Mouse (Mus musculus): Measurements from ENCODE around the gene Arid4a. TPM values are rescaled to one million over a fixed set of nuclear protein-coding genes. Genes with fewer than 3 reads are reported as not detected.

Gene Arid4a
- polyA plus RNA-seq, 1 experiment, result 10.2 TPM

GRCm38 (mm10) chr12:71049596-71050265, 33.9 kb downstream of the Arid4a start:
- TF ChIP-seq GATA1 (IDR thresholded peaks at IDR 0.05; ENCODE audit: borderline replicate concordance, low read length) (no peak), FLI1 (IDR thresholded peaks at IDR 0.05; ENCODE audit: low read length) (no peak)
- H3K36me3 ChIP-seq (replicated peaks; ENCODE audit: low read length), result peaks cover 47% of the 10 kb centered on the region

GRCm38 (mm10) chr12:71051079-71051478, 35.3 kb downstream of the Arid4a start:
- TF ChIP-seq GATA1 (IDR thresholded peaks at IDR 0.05; ENCODE audit: borderline replicate concordance, low read length) (no peak), FLI1 (IDR thresholded peaks at IDR 0.05; ENCODE audit: low read length) (no peak)
- H3K27me3 ChIP-seq (replicated peaks), result no peaks in the 10 kb centered on the region
- peaks cover 41% of the 10 kb centered on the region for H3K36me3 ChIP-seq (replicated peaks; ENCODE audit: low read length)
- no peaks in the 10 kb centered on the region for H3K9me3 ChIP-seq
- H3K4me3 ChIP-seq (replicated peaks), result no peak overlapping the region
- H3K4me1 ChIP-seq, result peaks cover 43% of the 10 kb centered on the region

More at GRCm38 (mm10) chr12:71049596-71050265, 33.9 kb downstream of the Arid4a start:
- Histone ChIP-seq H3K27me3 (replicated peaks) (no peaks in the 10 kb centered on the region), H3K4me3 (replicated peaks) (peak overlapping the region; percentile 26), H3K9me3 (no peaks in the 10 kb centered on the region), H3K4me1 (peaks cover 43% of the 10 kb centered on the region)

- TF ChIP-seq GATA1 (IDR thresholded peaks at IDR 0.05; ENCODE audit: borderline replicate concordance, low read length) (no peak), FLI1 (IDR thresholded peaks at IDR 0.05; ENCODE audit: low read length) (no peak)
- H3K4me3 ChIP-seq (replicated peaks), result no peak overlapping the region
- peaks cover 39% of the 10 kb centered on the region for H3K36me3 ChIP-seq (replicated peaks; ENCODE audit: low read length)
- peaks cover 46% of the 10 kb centered on the region for H3K4me1 ChIP-seq
- no peaks in the 10 kb centered on the region for H3K9me3 ChIP-seq
- H3K27me3 ChIP-seq (replicated peaks), result no peaks in the 10 kb centered on the region
These were observed 36.7 kb downstream of the Arid4a start for GRCm38 (mm10) chr12:71052341-71052995.

GRCm38 (mm10) chr12:71053031-71053430, 37.2 kb downstream of the Arid4a start:
- Histone ChIP-seq H3K4me1 (peaks cover 40% of the 10 kb centered on the region), H3K4me3 (replicated peaks) (no peak overlapping the region), H3K36me3 (replicated peaks; ENCODE audit: low read length) (peaks cover 40% of the 10 kb centered on the region), H3K27me3 (replicated peaks) (no peaks in the 10 kb centered on the region), H3K9me3 (no peaks in the 10 kb centered on the region)
- no peak for TF ChIP-seq GATA1 (IDR thresholded peaks at IDR 0.05; ENCODE audit: borderline replicate concordance, low read length)
- TF ChIP-seq FLI1 (IDR thresholded peaks at IDR 0.05; ENCODE audit: low read length), result no peak

GRCm38 (mm10) chr12:71053486-71053885, 37.7 kb downstream of the Arid4a start:
- peaks cover 40% of the 10 kb centered on the region for H3K36me3 ChIP-seq (replicated peaks; ENCODE audit: low read length)
- no peak overlapping the region for H3K4me3 ChIP-seq (replicated peaks)
- no peaks in the 10 kb centered on the region for H3K27me3 ChIP-seq (replicated peaks)
- no peaks in the 10 kb centered on the region for H3K9me3 ChIP-seq
- peaks cover 35% of the 10 kb centered on the region for H3K4me1 ChIP-seq
- TF ChIP-seq FLI1 (IDR thresholded peaks at IDR 0.05; ENCODE audit: low read length), result no peak
- no peak for TF ChIP-seq GATA1 (IDR thresholded peaks at IDR 0.05; ENCODE audit: borderline replicate concordance, low read length)

- H3K4me1 ChIP-seq, result peaks cover 20% of the 10 kb centered on the region
- peaks cover 44% of the 10 kb centered on the region for H3K36me3 ChIP-seq (replicated peaks; ENCODE audit: low read length)
- TF ChIP-seq GATA1 (IDR thresholded peaks at IDR 0.05; ENCODE audit: borderline replicate concordance, low read length), result no peak
- no peak for TF ChIP-seq FLI1 (IDR thresholded peaks at IDR 0.05; ENCODE audit: low read length)
- H3K9me3 ChIP-seq, result no peaks in the 10 kb centered on the region
- no peaks in the 10 kb centered on the region for H3K27me3 ChIP-seq (replicated peaks)
- no peak overlapping the region for H3K4me3 ChIP-seq (replicated peaks)
These were observed 39.7 kb downstream of the Arid4a start for GRCm38 (mm10) chr12:71055537-71055936.

GRCm38 (mm10) chr12:71059741-71060140, 44.0 kb downstream of the Arid4a start:
- Histone ChIP-seq H3K27me3 (replicated peaks) (no peaks in the 10 kb centered on the region), H3K36me3 (replicated peaks; ENCODE audit: low read length) (peaks cover 67% of the 10 kb centered on the region), H3K4me3 (replicated peaks) (no peak overlapping the region), H3K9me3 (no peaks in the 10 kb centered on the region), H3K4me1 (peaks cover 6% of the 10 kb centered on the region; the same call in 1 of the 2 replicates)
- TF ChIP-seq FLI1 (IDR thresholded peaks at IDR 0.05; ENCODE audit: low read length) (no peak), GATA1 (IDR thresholded peaks at IDR 0.05; ENCODE audit: borderline replicate concordance, low read length) (no peak)

- peaks cover 91% of the 10 kb centered on the region for H3K36me3 ChIP-seq (replicated peaks; ENCODE audit: low read length)
- H3K9me3 ChIP-seq, result no peaks in the 10 kb centered on the region
- TF ChIP-seq FLI1 (IDR thresholded peaks at IDR 0.05; ENCODE audit: low read length), result no peak
- TF ChIP-seq GATA1 (IDR thresholded peaks at IDR 0.05; ENCODE audit: borderline replicate concordance, low read length), result no peak
These were observed 54.1 kb downstream of the Arid4a start for GRCm38 (mm10) chr12:71069846-71070245.

GRCm38 (mm10) chr12:71072048-71072447, 56.3 kb downstream of the Arid4a start:
- H3K4me1 ChIP-seq, result peaks cover 7% of the 10 kb centered on the region
- peaks cover 96% of the 10 kb centered on the region for H3K36me3 ChIP-seq (replicated peaks; ENCODE audit: low read length)
- H3K27me3 ChIP-seq (replicated peaks), result no peaks in the 10 kb centered on the region
- TF ChIP-seq GATA1 (IDR thresholded peaks at IDR 0.05; ENCODE audit: borderline replicate concordance, low read length) (no peak), FLI1 (IDR thresholded peaks at IDR 0.05; ENCODE audit: low read length) (no peak)
- H3K9me3 ChIP-seq, result no peaks in the 10 kb centered on the region
- H3K4me3 ChIP-seq (replicated peaks), result no peak overlapping the region

More at GRCm38 (mm10) chr12:71069846-71070245, 54.1 kb downstream of the Arid4a start:
- Histone ChIP-seq H3K4me1 (peaks cover 7% of the 10 kb centered on the region), H3K4me3 (replicated peaks) (no peak overlapping the region), H3K27me3 (replicated peaks) (no peaks in the 10 kb centered on the region)

- no peak for TF ChIP-seq FLI1 (IDR thresholded peaks at IDR 0.05; ENCODE audit: low read length)
- TF ChIP-seq GATA1 (IDR thresholded peaks at IDR 0.05; ENCODE audit: borderline replicate concordance, low read length), result no peak
These were observed 57.4 kb downstream of the Arid4a start for GRCm38 (mm10) chr12:71073113-71073730.

More at GRCm38 (mm10) chr12:71073113-71073730, 57.4 kb downstream of the Arid4a start:
- H3K27me3 ChIP-seq (replicated peaks), result no peaks in the 10 kb centered on the region
- H3K9me3 ChIP-seq, result no peaks in the 10 kb centered on the region
- peaks cover 7% of the 10 kb centered on the region for H3K4me1 ChIP-seq
- no peak overlapping the region for H3K4me3 ChIP-seq (replicated peaks)
- peaks cover 84% of the 10 kb centered on the region for H3K36me3 ChIP-seq (replicated peaks; ENCODE audit: low read length)

Data from megakaryocyte, embryonic 14.5 days (primary cell).